Mouse (Mus musculus) lung, postnatal 10 days (tissue): ENCODE results near the gene Atp8b5.

Experiments
- DNase-seq: peaks from one replicate; pipeline ENCODE4 v3.0.0; 2021

The Atp8b5 gene

GRCm38 (mm10) chr4:43384541-43384940 lies 117.6 kb downstream of the Atp8b5 start:
- DNase-seq = no peak

GRCm38 (mm10) chr4:43386932-43387331 lies 120.0 kb downstream of the Atp8b5 start:
- DNase-seq = no peak

GRCm38 (mm10) chr4:43389390-43389789 lies 122.4 kb downstream of the Atp8b5 start:
- no peak for DNase-seq

- peak; percentile 48 for DNase-seq
Measured at GRCm38 (mm10) chr4:43389845-43390440, 123.0 kb downstream of the Atp8b5 start.

DNA sequence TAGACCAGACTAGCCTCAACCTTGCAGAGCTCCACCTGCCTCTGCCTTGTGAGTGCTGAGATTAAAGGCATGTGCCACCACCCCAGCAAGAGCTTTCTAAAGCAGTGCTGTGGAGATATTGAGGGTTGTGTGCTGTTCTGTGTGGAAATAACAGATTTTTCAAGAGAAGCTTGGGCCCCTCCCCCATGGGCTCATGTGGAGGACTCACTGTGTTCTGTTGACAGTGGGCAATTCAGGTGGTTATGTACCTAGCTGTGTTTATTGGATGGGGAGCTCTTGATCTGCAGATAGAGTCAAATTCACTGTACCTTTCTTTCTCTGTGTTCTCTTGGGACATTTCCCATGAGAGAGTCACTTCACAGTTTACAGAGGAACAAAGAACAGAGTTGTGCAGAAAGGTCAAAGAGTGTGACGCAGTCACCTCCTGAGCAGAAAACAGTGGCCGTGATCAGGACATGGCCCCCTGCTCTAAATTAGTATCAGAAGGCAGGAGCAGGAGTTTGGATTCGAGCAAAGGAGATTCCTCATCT lies 124.6 kb downstream of the Atp8b5 start:
- no peak for DNase-seq

DNA sequence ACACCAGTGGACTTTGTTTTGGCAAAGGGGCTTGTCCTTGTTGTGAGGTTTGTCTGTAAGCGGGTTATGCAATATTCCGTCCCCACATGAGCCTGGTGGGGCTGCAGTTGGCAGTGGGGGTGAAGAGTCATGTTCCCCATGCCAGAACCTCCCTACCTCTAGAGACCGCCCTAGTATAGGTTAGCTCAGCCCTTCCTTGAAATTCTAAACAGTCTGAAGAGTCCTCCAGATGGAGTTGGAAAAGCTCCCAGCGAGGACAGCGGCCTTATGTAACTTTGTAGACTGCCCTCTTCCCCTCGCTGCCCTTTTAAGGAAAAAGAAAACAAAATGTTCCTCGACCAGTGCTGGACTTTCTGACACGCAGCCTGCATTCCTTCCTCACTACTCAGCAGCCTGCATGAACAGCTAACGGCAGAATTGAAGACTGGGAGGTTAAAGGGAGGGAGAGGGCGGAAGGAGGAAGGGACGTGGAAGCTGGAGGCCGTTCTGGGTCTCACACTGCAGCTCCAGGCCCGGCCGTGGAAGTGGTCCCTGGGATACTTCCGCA lies 127.5 kb downstream of the Atp8b5 start:
- DNase-seq = peak; percentile 92

DNA sequence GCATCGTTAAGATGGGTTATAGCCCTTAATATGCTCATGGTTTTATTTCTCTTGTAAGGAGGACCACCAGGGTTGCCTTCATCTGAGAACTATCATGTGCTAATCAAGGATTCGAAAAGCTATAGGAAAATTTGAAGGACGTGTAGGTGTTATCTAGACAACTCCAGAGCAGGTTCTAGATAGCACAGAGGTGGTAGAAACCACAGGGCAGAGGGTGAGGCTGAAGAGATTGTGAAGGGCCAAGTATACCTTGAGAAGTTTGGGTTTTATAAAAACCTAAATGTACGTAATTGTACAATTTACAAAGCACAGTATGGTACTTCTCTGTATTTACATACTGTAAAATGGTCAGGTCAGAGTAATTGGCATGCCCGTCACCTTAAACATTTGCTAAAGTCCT lies 128.2 kb downstream of the Atp8b5 start:
- DNase-seq = no peak

DNA sequence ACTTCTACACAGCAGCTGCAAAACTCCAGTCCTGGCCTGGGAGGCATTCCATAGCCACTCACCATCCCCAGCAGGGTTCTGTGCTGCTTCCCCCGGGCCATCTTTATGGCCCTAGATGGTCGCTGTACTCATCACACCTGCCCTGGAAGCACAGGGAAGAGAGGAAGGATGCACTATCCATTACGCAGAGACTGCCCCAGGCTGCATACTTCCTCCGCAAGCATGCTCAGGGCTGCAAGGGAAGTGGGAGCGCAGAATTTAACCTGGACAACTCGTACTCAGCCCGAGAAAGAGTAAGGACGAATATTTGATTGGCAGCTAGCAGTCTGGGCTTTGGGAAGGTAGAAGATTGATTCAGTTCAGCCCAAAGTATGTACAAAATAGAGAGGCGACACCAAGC lies 128.9 kb downstream of the Atp8b5 start:
- DNase-seq = no peak

GRCm38 (mm10) chr4:43396381-43396780 lies 129.4 kb downstream of the Atp8b5 start:
- no peak for DNase-seq

- no peak for DNase-seq
Measured at GRCm38 (mm10) chr4:43398014-43398413, 131.1 kb downstream of the Atp8b5 start.

GRCm38 (mm10) chr4:43398829-43399331 lies 131.9 kb downstream of the Atp8b5 start:
- peak; percentile 83 for DNase-seq

DNA sequence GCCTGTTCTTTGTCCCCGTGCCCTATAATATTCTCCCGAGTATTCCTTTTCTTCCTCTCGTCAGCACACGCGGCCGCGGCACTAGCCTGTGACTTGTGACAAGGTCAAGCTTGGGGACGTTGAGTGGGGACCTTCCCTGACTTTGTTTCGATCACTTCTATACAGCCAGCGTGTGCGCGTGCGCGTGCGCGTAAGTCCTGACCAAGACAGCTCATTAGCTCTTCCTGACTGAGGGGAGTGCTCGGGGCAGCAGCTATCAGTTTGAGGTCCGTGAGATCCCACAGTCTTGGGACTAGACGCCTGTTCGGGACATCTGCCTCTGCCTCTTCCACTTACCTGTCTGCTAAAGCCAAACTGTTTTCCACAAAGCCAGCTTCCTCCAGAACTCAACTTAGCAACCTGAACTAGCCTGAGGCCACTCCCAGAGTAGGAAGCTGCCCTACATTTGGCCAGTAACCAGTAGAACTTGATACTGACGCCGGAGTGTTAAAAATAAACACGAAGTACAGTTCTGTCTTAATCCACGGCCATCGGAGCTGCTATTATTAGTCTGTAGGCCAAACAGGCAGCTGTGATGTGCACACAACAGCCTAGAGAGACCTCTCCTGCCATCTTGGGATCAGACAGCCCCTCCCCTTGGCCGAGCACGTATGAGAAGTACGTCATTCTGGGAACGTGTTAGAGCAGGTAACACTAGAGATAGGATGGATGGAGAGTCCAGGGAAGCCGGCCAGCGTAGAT lies 132.6 kb downstream of the Atp8b5 start:
- peak; percentile 71 for DNase-seq

DNA sequence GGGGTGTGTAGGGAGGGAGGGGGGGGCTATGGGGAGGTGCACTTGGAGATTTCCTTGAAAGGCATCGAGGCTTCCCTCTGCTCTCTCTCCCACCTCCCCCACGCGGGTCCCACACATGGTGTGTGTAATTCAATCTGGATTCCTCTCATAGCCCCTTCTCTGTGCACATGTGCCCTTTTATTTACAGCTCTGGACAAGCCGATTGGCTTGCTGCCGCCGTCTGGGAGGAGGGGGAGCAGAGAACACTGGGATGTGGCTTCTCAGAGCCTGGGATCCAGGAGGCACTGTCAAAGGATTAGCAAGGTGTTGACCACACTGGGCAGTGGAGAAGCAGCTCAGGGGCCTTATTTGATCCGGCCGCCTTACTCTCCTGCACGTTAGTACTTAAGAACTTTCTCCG lies 134.0 kb downstream of the Atp8b5 start:
- peak; percentile 63 for DNase-seq

DNA sequence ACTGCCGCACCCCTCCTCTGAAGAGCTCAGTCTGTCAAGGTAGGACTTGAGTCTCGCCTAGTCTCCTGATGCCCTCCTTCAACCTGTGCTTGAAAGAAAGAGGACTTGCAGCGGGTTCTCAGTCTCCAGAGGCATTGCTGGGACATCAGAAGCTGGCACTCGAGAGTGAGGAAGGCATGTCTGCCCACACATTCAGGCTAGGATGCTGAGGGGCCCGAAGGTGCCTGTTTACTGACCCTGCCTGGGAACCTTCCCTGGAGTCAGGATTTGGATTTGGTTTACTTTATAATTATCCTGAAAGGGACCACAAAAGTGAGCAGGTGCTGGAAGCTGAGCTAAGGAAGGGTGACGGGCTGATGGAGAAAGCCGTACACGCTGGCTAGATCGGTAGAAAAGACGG lies 134.5 kb downstream of the Atp8b5 start:
- no peak for DNase-seq

- no peak for DNase-seq
Measured at GRCm38 (mm10) chr4:43402212-43402611, 135.3 kb downstream of the Atp8b5 start.

- DNase-seq = no peak
Measured at GRCm38 (mm10) chr4:43404697-43405096, 137.7 kb downstream of the Atp8b5 start.

DNA sequence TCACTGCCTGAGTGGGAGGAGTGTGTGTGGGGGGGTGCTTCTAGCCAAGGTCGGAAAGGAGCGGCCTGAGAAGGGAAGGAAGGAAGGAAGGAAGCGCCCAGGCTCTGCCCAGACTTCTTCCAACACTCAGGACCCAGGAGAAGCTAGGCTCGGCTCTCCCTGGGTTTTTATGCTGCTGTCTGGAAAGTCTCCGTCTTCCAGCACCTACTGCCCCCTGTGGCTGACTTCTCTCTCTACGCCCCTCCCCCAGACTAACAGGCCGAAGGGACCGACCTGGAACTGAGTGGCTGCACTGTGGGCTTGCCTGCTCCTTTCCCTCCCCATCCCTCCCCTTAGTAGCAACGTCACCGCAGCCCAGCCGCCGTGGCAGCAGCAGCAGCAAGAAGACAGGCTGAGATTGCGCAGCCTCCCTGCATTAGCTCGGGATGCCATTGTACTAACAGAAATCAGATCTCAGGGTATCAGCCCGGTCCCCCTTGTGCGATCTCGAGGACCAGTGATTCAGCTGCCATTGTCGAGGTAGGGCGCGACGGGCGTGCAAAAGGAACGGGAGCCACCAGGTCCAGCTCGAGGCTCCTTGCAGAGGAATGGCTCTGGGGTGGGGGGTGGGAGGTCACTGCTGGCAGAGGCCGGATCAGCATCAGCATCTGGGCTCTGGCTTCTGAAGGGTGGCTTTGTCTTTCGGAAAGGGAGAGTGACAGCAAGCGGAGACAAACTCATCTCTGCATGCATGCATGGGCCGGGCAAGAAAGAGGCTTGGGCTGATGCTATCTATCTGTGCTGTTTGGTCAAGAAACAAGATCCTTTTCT lies 139.4 kb downstream of the Atp8b5 start:
- peak; percentile 96 for DNase-seq

DNA sequence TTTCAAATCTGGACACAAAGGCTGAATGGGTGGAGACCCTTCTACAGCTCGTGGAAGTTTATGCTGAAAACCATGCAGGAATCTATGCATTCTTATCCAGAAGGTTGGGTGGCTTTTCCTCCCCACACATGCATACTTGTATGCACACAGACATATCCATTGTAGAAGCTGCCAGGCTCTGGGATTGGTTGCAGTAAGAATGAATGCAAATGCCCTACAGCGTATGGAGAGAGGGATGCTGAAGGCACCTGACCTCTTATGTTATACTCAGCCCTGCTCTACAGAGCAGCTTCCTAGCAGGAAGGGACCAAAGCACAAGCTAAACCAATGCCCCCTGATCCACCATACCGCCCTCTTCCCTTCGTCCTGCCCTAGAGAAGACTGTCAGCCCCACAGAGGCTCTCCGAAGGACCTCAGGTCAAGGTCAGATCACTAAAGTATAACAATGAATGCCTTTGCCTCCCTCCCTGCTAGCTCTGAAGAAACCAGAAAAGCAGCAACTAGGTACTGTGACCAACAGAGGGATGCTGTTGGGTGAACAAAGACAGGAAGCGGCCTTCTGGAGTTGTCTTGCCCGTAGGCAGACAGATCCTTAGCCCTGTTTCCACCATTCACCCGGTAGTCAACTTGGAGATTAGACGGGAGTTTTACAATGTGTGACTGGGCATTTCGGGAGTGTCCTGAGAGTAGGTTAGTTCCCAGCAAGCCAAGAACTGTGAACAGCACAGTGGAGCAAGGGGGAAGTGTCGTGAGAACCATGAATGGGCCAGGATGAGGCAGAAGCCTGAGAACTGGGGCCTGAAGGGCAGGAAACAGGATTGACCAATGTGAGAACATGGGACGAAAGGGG lies 140.3 kb downstream of the Atp8b5 start:
- no peak for DNase-seq

DNA sequence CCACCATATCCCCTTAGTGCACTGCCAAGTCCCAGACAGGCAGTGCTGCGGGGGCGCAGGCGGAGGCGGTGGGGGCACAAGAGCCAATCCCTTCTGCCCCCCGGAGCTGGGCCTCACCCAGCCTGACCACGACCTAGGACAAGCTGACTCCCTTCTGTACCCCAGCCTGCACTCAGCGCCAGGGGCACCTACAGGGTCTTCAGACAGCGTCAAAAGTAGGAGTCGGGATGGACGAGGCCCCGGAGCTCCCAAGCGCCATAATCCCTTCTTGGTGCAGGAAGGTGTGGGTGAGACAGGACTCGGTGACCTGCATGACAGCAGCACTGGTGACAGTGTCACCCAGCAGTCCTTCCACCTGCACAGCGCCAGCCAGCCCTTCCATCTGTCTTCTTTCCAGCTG lies 147.8 kb downstream of the Atp8b5 start:
- DNase-seq = no peak

DNA sequence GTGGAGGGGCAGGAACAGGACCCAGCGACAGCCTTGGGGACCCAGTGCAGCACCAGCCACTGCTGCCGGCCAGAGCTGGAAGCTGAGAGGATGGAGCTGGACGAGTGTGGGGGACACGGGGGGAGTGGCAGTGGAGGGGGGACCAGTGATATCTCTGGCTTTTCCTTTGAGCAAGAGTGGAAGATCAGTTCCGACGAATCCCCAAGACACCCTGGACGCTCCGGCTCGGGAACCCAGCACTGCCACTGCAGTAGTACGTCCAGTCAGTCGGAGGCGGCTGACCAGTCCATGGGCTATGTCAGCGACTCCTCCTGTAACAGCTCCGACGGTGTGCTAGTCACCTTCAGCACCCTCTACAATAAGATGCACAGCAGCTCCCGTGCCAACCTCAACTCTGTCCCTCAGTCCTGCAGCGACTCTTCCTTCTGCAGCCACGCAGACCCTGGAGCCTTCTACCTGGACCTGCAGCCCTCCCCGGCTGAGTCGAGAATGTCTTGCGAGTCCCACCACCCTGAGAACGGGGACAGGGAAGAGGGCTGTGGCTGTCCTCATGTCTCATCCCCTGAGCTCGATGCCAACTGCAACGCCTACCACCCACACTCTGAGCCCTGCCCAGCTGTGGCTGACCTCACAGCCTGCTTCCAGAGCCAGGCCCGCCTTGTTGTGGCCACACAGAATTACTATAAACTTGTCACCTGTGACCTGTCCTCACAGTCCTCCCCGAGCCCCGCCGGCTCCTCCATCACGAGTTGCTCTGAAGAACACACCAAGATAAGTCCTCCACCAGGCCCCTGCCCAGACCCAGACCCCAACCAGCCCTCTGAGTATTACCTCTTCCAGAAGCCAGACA lies 148.5 kb downstream of the Atp8b5 start:
- no peak for DNase-seq

DNA sequence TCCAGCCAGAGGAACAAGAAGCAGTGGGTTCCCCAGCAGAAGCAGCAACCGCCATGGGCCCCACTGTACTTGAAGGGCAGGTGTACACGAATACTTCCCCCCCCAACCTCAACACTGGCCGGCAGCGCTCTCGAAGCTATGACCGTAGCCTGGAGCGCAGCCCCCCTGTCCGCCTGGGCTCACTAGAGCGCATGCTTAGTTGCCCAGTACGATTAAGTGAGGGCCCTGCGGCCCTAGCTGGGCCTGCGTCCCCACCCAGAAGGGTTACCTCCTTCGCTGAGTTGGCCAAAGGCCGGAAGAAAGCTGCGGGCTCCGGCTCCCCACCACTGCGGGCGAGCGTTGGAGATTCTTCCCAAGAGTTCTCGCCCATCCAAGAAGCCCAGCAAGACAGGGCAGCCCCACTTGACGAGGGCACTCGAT lies 149.1 kb downstream of the Atp8b5 start:
- no peak for DNase-seq
